Mouse (Mus musculus) MEL (cell line): Measurements from ENCODE around the gene Cltb. TPM values are rescaled to one million over a fixed set of nuclear protein-coding genes. Genes with fewer than 3 reads are reported as not detected.

Source experiments
- DNase-seq: peaks from one replicate; pipeline ENCODE4 v3.0.0; 2011; ENCODE audit warnings: low read depth, low spot score
- H3K27ac ChIP-seq: 2 replicates; pipeline ENCODE4 v1.5.1; 2012; ENCODE audit warnings: low read depth, mild to moderate bottlenecking, control low read depth, low read length, moderate library complexity; ENCODE audit not compliant: control insufficient read depth
- H3K27me3 ChIP-seq, 2 experiments: fragments of 150-350 bp in 1 of 2; sonication (generic) in 1 of 2; 2 replicates each; pipeline ENCODE4 v1.6.1; 2012; ENCODE audit warnings: low read length in 2 of 2, mild to moderate bottlenecking in 2 of 2, improper control_type of control experiment in 1 of 2, moderate library complexity in 1 of 2; ENCODE audit not compliant: insufficient read depth in 2 of 2, control insufficient read depth in 1 of 2
- H3K36me3 ChIP-seq, 2 experiments: 2 replicates each; pipeline ENCODE4 v1.6.1; 2012 to 2014; ENCODE audit warnings: low read length in 2 of 2, improper control_type of control experiment in 1 of 2, inconsistent platforms in 1 of 2, mild to moderate bottlenecking in 1 of 2; ENCODE audit not compliant: insufficient read depth in 2 of 2, control insufficient read depth in 1 of 2
- H3K4me1 ChIP-seq, 2 experiments: fragments of 150-350 bp in 1 of 2; sonication (generic) in 1 of 2; 2 replicates each; pipeline ENCODE4 v1.6.1; 2012; ENCODE audit warnings: low read length in 2 of 2, improper control_type of control experiment in 1 of 2, mild to moderate bottlenecking in 1 of 2; ENCODE audit not compliant: insufficient read depth in 2 of 2, control insufficient read depth in 1 of 2
- H3K4me3 ChIP-seq, 2 experiments: fragments of 150-350 bp in 1 of 2; sonication (generic) in 1 of 2; 2 replicates each; pipeline ENCODE4 v1.5.1; 2012; ENCODE audit warnings: low read depth in 2 of 2, low read length in 2 of 2, mild to moderate bottlenecking in 2 of 2, moderate library complexity in 2 of 2, control low read depth in 1 of 2, improper control_type of control experiment in 1 of 2; ENCODE audit not compliant: control insufficient read depth in 1 of 2, insufficient read depth in 1 of 2
- H3K79me2 ChIP-seq: 2 replicates; pipeline ENCODE4 v1.6.1; 2012; ENCODE audit warnings: mild to moderate bottlenecking, low read length, moderate library complexity; ENCODE audit not compliant: control insufficient read depth, poor library complexity, insufficient read depth
- H3K9ac ChIP-seq: 2 replicates; pipeline ENCODE4 v1.6.1; 2012; ENCODE audit warnings: low read depth, mild to moderate bottlenecking, control low read depth, low read length, moderate library complexity; ENCODE audit not compliant: control insufficient read depth, poor library complexity, severe bottlenecking
- H3K9me3 ChIP-seq: fragments of 150-350 bp; sonication (generic); replicated peaks from 2 replicates; pipeline ENCODE4 v1.6.1; 2012; ENCODE audit warnings: mild to moderate bottlenecking, low read length, improper control_type of control experiment, moderate library complexity; ENCODE audit not compliant: insufficient read depth
- BHLHE40 ChIP-seq: IDR thresholded peaks from 2 replicates; pipeline ENCODE4 v1.6.1; 2012; ENCODE audit warnings: low read depth, mild to moderate bottlenecking, inconsistent platforms, low read length, improper control_type of control experiment, borderline replicate concordance
- CTCF ChIP-seq, 3 experiments: IDR thresholded peaks in 2 of 3; conservative IDR thresholded peaks in 1 of 3; 2 replicates each; pipeline ENCODE4 v1.5.1; 2011 to 2012; ENCODE audit warnings: low read length in 3 of 3, low read depth in 2 of 3, mild to moderate bottlenecking in 2 of 3, improper control_type of control experiment in 1 of 3, inconsistent platforms in 1 of 3, mixed read lengths in 1 of 3, moderate library complexity in 1 of 3; ENCODE audit not compliant: control insufficient read depth in 1 of 3, insufficient read depth in 1 of 3, poor library complexity in 1 of 3, severe bottlenecking in 1 of 3
- E2F4 ChIP-seq: IDR thresholded peaks from 2 replicates; pipeline ENCODE4 v1.6.1; 2011; ENCODE audit warnings: low read depth, low read length, improper control_type of control experiment, borderline replicate concordance
- ELF1 ChIP-seq: IDR thresholded peaks from 2 replicates; pipeline ENCODE4 v1.6.1; 2014; ENCODE audit warnings: low read depth, mild to moderate bottlenecking, inconsistent platforms, low read length, improper control_type of control experiment, moderate library complexity
- GABPA ChIP-seq: IDR thresholded peaks from 2 replicates; pipeline ENCODE4 v1.6.1; 2012; ENCODE audit warnings: low read depth, mild to moderate bottlenecking, inconsistent platforms, low read length, improper control_type of control experiment, moderate library complexity
- HCFC1 ChIP-seq: IDR thresholded peaks from 2 replicates; pipeline ENCODE4 v1.6.1; 2012; ENCODE audit warnings: low read depth, mild to moderate bottlenecking, inconsistent platforms, low read length, improper control_type of control experiment, moderate library complexity
- JUND ChIP-seq: IDR thresholded peaks from 2 replicates; pipeline ENCODE4 v1.6.1; 2011; ENCODE audit warnings: low read depth, mild to moderate bottlenecking, improper control_type of control experiment, low read length
- MAZ ChIP-seq: IDR thresholded peaks from 2 replicates; pipeline ENCODE4 v1.6.1; 2012; ENCODE audit warnings: low read depth, mild to moderate bottlenecking, inconsistent platforms, low read length, improper control_type of control experiment
- MEF2A ChIP-seq: IDR thresholded peaks from 2 replicates; pipeline ENCODE4 v1.6.1; 2014; ENCODE audit warnings: low read depth, mild to moderate bottlenecking, inconsistent platforms, low read length, improper control_type of control experiment; ENCODE audit not compliant: poor library complexity, insufficient replicate concordance, severe bottlenecking; ENCODE audit errors: extremely low read depth
- MYC ChIP-seq: IDR thresholded peaks from 2 replicates; pipeline ENCODE4 v1.6.1; 2011; ENCODE audit warnings: low read depth, mild to moderate bottlenecking, low read length, improper control_type of control experiment, moderate library complexity
- NELFE ChIP-seq: IDR thresholded peaks from 2 replicates; pipeline ENCODE4 v1.6.1; 2011; ENCODE audit warnings: low read depth, low read length, improper control_type of control experiment
- NRF1 ChIP-seq: IDR thresholded peaks from 2 replicates; pipeline ENCODE4 v1.6.1; 2014; ENCODE audit warnings: low read depth, mild to moderate bottlenecking, inconsistent platforms, low read length, improper control_type of control experiment, moderate library complexity; ENCODE audit not compliant: poor library complexity, insufficient read depth, severe bottlenecking
- POLR2AphosphoS2 ChIP-seq: IDR thresholded peaks from 2 replicates; pipeline ENCODE4 v1.6.1; 2011; ENCODE audit warnings: low read length, improper control_type of control experiment
- POLR2AphosphoS5 ChIP-seq: IDR thresholded peaks from 2 replicates; pipeline ENCODE4 v1.6.1; 2012; ENCODE audit warnings: low read depth, borderline replicate concordance, mild to moderate bottlenecking, inconsistent platforms, low read length, moderate library complexity, mixed read lengths
- RAD21 ChIP-seq: IDR thresholded peaks from 2 replicates; pipeline ENCODE4 v1.6.1; 2011; ENCODE audit warnings: mild to moderate bottlenecking, low read depth, low read length, improper control_type of control experiment
- SMC3 ChIP-seq: IDR thresholded peaks from 2 replicates; pipeline ENCODE4 v1.6.1; 2011; ENCODE audit warnings: low read depth, low read length, improper control_type of control experiment
- TAL1 ChIP-seq: IDR thresholded peaks from 2 replicates; pipeline ENCODE4 v1.6.1; 2012; ENCODE audit warnings: mild to moderate bottlenecking, inconsistent platforms, low read length, moderate library complexity, mixed read lengths
- TCF12 ChIP-seq: IDR thresholded peaks from 2 replicates; pipeline ENCODE4 v1.6.1; 2014; ENCODE audit warnings: low read depth, mild to moderate bottlenecking, inconsistent platforms, low read length, improper control_type of control experiment, moderate library complexity
- USF1 ChIP-seq: IDR thresholded peaks from 2 replicates; pipeline ENCODE4 v1.6.1; 2014; ENCODE audit warnings: low read depth, mild to moderate bottlenecking, inconsistent platforms, low read length, improper control_type of control experiment, moderate library complexity
- USF2 ChIP-seq, 2 experiments: IDR thresholded peaks; 2 replicates each; pipeline ENCODE4 v1.6.1; 2011 to 2012; ENCODE audit warnings: improper control_type of control experiment in 2 of 2, low read length in 2 of 2, borderline replicate concordance in 1 of 2, inconsistent platforms in 1 of 2, low read depth in 1 of 2, mild to moderate bottlenecking in 1 of 2; ENCODE audit not compliant: insufficient read depth in 1 of 2
- ZC3H11A ChIP-seq: IDR thresholded peaks from 2 replicates; pipeline ENCODE4 v1.6.1; 2012; ENCODE audit warnings: low read depth, mild to moderate bottlenecking, inconsistent platforms, low read length, improper control_type of control experiment
- polyA plus RNA-seq, 2 experiments: library from polyadenylated mRNA; stranded (reverse) in 1 of 2; unstranded in 1 of 2; fragments of >175 nt in 1 of 2; fragments of >200 nt in 1 of 2; gene quantifications; 2 replicates each; pipeline versions ENCODE4 v1.2.1 to v1.2.4; 2012; ENCODE audit warnings: low replicate concordance in 2 of 2, low read depth in 1 of 2; ENCODE audit not compliant: insufficient read length in 2 of 2, insufficient read depth in 1 of 2, missing spikeins in 1 of 2
- total RNA-seq: library from RNA; depleted of rRNA; stranded (reverse); fragments of 300-350 nt; gene quantifications from 2 replicates; pipeline ENCODE4 v1.2.3, GENCODE M21; 2012

The Cltb gene
- total and polyA plus RNA-seq, 3 experiments, result 23.5 to 59.9 TPM; not detected in 1

- no peak overlapping the region for H3K9ac ChIP-seq
- peaks cover 0 to 12% of the 10 kb centered on the region in 2 experiments; a peak in 2 of 4 replicates for H3K36me3 ChIP-seq
Observed at GRCm38 (mm10) chr13:54660877-54661276, 49.7 kb upstream of the Cltb start.

GRCm38 (mm10) chr13:54650461-54650860 is 39.3 kb upstream of the Cltb start:
- Histone ChIP-seq H3K4me3 (no peak overlapping the region), H3K27me3 (no peaks in the 10 kb centered on the region), H3K9me3 (no peaks in the 10 kb centered on the region), H3K9ac (no peak overlapping the region), H3K79me2 (no peaks in the 10 kb centered on the region), H3K27ac (no peak overlapping the region), H3K36me3 (peaks cover 0 to 38% of the 10 kb centered on the region in 2 experiments; a peak in 2 of 4 replicates), H3K4me1 (no peaks in the 10 kb centered on the region)
- DNase-seq, result no peak
- TF ChIP-seq ELF1 (no peak), USF1 (no peak), POLR2AphosphoS2 (no peak), POLR2AphosphoS5 (no peak)

More at GRCm38 (mm10) chr13:54660877-54661276, 49.7 kb upstream of the Cltb start:
- TF ChIP-seq HCFC1, result no peak
- no peak for TF ChIP-seq MYC
- no peak for TF ChIP-seq ELF1
- TF ChIP-seq ZC3H11A, result no peak
- TF ChIP-seq TCF12, result no peak
- TF ChIP-seq RAD21, result no peak
- TF ChIP-seq MEF2A, result no peak
- no peak for TF ChIP-seq MAZ
- TF ChIP-seq GABPA, result no peak
- no peaks in the 10 kb centered on the region for H3K79me2 ChIP-seq
- no peaks in the 10 kb centered on the region for H3K27me3 ChIP-seq
- H3K27ac ChIP-seq, result no peak overlapping the region
- no peak overlapping the region for H3K4me3 ChIP-seq
- no peaks in the 10 kb centered on the region for H3K9me3 ChIP-seq
- no peak for DNase-seq
- no peaks in the 10 kb centered on the region for H3K4me1 ChIP-seq

- peaks cover 0 to 14% of the 10 kb centered on the region in 2 experiments; a peak in 2 of 4 replicates for H3K36me3 ChIP-seq
- DNase-seq, result no peak
- TF ChIP-seq E2F4 (no peak), BHLHE40 (no peak), TAL1 (no peak), USF2 (IDR thresholded peaks at IDR 0.05; ENCODE audit: borderline replicate concordance in 1 of 2, insufficient read depth in 1 of 2, low read depth in 1 of 2, low read length in 2 of 2) (no peak), NELFE (no peak), NRF1 (no peak), USF1 (no peak), SMC3 (no peak), JUND (no peak), CTCF (IDR thresholded peaks at IDR 0.05 in 2 of 3, conservative IDR thresholded peaks at IDR 0.05 in 1 of 3; ENCODE audit: control insufficient read depth in 1 of 3, insufficient read depth in 1 of 3, low read depth in 2 of 3, low read length in 3 of 3, poor library complexity in 1 of 3, severe bottlenecking in 1 of 3) (no peak)
- H3K27me3 ChIP-seq, result no peaks in the 10 kb centered on the region
- no peak overlapping the region for H3K27ac ChIP-seq
- peaks cover 5% of the 10 kb centered on the region; the same call in 1 of the 2 replicates for H3K79me2 ChIP-seq
- H3K9me3 ChIP-seq, result no peaks in the 10 kb centered on the region
- no peak overlapping the region for H3K4me3 ChIP-seq
- no peaks in the 10 kb centered on the region for H3K4me1 ChIP-seq
- H3K9ac ChIP-seq, result no peak overlapping the region
Observed at GRCm38 (mm10) chr13:54635011-54635410, 23.9 kb upstream of the Cltb start.
